Comparison of ENCODE assay signal across 20 mouse cellular contexts in genomic region chr9:115221265-115221664, GRCm38 (mm10).
DNase-seq lines count a peak whose midpoint lies in the region; ATAC-seq lines count a peak whose summit lies in the region.
"Had no signal": no experiment of that assay in that cellular context is flagged by ENCODE, and none has a peak within 500 bp of the region (broad histone marks: within the 10 kb centered on the region; RNA-seq: fewer than 3 reads in every experiment).

No protein-coding gene starts in this region.

- peak; percentile 58 for ATAC-seq in common myeloid progenitor, adult 5-6 weeks (replicated peaks; ENCODE audit: low read depth, poor library complexity, severe bottlenecking)
- peak; percentile 28 to 41; a peak in 1 of 4 replicates for ATAC-seq in hematopoietic stem cell, adult 5-6 weeks (replicated peaks in 1 of 2; ENCODE audit: insufficient read depth in 1 of 2, low FRiP score in 2 of 2, low TSS enrichment in 1 of 2, low read depth in 1 of 2, poor library complexity in 2 of 2, severe bottlenecking in 2 of 2)
- ATAC-seq in erythroblast, adult 5-6 weeks (replicated peaks; ENCODE audit: low FRiP score, poor library complexity, severe bottlenecking), result no peak
- ATAC-seq: activated CD4-positive, CD25-positive, alpha-beta regulatory T cell, adult 4 months; CD4-positive, CD25-positive, alpha-beta regulatory T cell, adult 4 months; forebrain, embryonic 14.5 days; forebrain, embryonic 16.5 days; Patski had no signal

- peak; percentile 21 for DNase-seq in thymus, postnatal 0 days (ENCODE audit: low spot score)
- DNase-seq in thymus, postnatal 4 days, result no peak
- DNase-seq in adrenal gland, postnatal 36 days, result no peak
- DNase-seq in heart, postnatal 4 days, result no peak
- DNase-seq: adrenal gland, adult 8-10 months; B cell, adult 2 months; cerebellum, adult 11 months; cerebellum, adult 18-20 months; cerebellum, adult 8-10 months; cerebellum, adult 9-11 months; cerebellum, postnatal 14 days; cerebellum, postnatal 36 days had no signal
